Mouse (Mus musculus) left cerebral cortex, adult 11 months (tissue): ENCODE measurements around the gene P2ry13.

Source experiments
- DNase-seq: peaks from one replicate; pipeline ENCODE4 v3.0.0; 2022; ENCODE audit warnings: low spot score

P2ry13 gene

DNA sequence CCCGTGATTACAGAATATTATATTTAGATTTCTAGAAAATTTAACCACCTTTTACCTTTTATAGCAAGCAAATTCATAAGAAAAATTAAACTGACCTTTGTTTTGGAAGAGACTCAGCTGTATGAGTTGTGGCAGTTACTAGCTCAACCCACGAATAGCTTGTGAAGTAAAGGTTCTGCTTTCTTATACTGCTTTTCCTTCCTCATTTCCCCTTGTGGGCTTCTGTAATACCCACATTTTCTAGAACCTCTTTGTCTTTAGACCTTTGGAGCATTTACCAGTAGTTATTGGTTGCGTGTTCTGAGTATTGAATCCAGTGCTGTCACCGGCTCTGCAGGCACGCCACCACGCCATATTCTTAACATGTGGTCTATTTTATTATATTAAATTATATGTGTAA, at the start of gene P2ry13:
Gene P2ry13, minus strand, starts transcription at position 156 of the 400 bp plus-strand sequence.
- DNase-seq, result no peak

DNA sequence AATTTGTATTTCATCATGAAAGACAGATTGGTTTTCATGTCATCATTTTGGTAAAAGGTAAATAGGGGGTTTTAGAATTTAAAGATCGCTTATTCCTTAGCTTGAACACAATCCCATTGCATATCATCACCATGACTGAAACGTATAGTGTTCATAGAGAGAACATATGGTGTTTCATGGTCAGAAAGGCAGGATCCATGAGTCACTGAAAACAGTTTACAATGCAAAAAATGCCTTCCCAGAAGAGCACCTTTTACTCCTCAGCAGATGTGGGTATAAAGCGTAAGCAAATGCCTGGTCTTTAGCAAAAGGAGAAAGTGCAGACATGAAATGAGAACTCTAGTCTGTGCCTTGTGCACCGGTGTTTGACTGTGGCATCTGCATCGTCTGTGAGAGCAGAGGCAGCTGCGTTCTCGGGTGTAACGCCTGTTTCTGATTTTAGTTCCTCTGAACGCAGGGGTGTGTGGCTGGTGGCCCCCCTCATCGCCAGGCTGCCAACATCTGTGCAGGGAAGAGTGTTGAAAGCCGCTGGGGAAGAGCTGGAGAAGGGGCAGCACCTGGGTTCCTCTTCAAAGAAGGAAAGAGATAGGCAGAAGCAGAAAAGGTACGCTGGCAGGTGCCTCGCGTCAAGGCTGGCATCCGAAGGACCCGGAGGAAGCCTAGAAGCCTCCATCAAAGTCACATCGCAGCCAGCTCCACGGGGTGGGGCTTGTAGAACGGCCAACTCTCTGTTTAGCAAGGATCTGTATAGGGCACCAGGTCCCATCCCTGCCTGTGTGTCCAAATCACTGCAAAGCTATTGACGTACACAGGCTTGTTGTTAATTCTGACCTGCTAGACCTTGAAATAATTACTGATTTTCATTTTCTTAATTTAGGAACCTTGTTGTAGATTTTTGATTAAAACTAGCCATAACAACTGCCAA, 47.3 kb upstream of the P2ry13 start:
- no peak for DNase-seq

- DNase-seq, result no peak
These were observed 39.8 kb upstream of the P2ry13 start for GRCm38 (mm10) chr3:59250454-59250853.

GRCm38 (mm10) chr3:59248031-59248430, 37.3 kb upstream of the P2ry13 start:
- no peak for DNase-seq

DNA sequence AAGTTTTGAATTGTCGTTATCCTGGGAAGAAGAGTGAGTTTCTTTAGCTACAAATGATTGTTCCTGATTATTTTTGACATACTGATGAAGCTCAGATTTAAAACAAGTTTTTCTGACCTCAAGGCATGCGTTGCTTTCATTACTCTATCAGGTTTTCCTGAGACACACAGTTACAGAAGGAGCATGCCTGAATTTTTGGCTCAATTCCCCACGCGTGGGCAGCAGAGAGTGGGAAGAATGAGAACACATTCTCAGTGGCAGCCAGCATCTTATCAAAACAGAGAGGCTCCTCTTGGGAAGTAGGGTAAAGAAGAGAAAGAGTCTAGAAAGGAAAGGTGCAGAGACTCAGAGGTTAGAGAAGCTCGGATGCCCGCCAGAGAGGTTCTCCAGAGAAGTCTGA, 32.7 kb upstream of the P2ry13 start:
- peak; percentile 58 for DNase-seq

- DNase-seq, result no peak
These were observed 24.2 kb upstream of the P2ry13 start for GRCm38 (mm10) chr3:59234878-59235277.

DNA sequence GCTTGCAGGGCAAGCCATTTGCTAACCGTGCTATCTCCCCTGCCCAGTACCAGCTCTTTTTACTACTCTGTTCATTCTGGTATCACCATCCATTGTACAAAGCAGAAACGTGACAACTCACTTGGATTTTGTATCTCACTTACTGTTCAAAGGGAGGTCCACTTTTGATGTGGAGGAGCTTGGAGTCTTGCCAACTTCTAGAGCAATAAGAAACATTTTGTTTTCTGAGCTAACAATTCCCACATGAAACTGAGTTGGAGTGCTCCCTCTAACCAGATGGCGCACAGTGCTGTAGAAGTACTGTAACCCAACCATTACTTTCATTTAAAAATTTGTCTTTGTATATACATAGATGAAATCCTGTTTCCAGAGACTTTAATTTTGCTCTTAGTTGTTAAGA, 20.2 kb upstream of the P2ry13 start:
- no peak for DNase-seq

DNA sequence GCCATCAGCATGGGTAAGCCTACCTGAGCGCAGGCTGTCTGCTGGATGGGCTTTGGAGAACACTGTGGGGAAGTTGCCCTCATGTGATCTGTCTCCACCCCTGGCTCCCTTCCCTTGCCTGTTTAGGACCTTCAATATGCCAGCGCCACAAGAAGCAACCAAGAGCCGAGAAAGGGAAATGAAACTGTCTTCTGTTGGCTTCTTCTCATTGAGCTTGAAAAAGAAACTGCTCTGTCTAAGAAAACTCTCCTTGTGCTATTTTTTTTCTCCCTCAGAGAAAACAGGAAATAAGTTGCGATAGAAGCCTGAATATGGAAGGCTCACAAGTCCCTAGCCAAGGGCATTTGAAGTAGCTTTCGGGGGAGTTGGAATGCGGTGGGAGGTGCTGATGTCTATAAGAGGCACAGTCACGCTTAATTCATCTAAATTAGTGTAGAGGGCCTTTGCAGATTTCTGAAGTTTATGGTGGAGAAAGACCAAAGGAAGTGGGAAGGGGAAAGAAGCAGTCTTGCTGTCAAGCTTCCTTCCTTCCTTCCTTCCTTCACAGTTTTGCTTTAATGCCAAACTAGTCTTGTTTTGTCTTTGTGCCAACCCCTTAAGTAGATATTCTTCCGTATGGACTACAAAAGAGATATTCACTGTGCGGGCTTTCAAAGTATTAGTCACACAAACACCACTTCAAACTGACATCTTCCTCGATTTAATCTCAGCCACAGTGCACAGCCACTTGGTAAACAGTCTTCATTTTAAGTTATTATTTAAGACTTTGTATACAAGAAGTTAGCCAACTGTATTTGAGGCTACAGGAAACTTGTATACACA, 18.3 kb upstream of the P2ry13 start:
- no peak for DNase-seq

DNA sequence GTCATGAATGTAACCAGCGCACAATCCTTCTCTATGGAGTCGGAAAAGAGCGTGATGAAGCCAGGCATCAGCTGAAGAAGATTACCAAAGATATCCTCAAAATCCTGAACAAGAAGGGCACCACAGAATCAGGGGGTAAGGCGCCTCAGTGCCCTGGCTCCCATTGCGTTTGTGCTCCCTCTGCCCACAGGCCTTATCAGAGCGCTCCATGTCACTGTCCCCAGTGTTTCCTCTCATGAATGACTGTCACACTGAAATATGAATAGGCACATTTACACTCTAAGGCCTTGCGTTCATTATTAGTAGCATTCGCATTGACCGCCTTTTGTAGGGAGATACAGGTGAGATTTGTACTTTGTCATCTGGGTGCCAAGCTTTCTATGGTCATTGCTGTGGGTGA, 17.0 kb upstream of the P2ry13 start:
- DNase-seq, result no peak

DNA sequence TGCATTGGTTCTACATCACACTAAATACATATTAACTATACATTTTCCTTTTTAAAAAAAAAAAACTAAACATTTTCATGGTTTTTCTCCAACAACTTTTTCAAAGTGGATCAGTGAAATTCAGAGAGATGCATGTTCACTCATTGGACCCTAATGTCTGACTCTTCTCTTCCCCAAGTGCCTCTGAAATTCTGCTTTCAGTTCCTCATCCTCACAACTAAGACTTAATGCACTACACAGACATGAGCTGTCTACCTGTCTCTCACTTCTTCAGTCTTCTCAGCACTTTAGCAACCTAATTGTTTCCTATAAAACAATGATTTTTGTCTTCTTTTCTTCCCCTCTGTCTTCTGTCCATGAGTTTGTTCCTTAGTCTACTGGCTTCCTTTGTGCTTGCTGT, 14.7 kb upstream of the P2ry13 start:
- no peak for DNase-seq

- DNase-seq, result no peak
These were observed 11.6 kb upstream of the P2ry13 start for GRCm38 (mm10) chr3:59222303-59222702.

GRCm38 (mm10) chr3:59219326-59219725, 8.6 kb upstream of the P2ry13 start:
- no peak for DNase-seq

GRCm38 (mm10) chr3:59217211-59217610, 6.5 kb upstream of the P2ry13 start:
- no peak for DNase-seq

DNA sequence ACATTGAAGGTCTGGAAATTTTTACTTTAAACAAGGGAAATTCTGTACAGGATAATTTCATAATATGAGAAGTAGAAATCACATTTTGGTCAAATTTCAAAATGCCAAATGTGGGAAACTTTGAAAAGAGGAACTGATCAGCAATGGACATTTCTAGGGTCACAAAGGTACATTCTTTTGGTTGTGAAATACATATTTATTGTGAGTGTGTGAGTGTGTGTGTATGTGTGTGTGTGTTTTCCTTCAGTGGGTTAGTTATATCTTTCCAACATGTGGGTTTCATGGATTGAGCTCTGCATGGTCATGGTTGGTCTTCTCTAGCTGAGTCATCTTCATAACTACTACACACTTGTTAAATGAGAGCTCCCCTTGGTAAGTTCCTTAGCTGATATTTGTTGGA, 1.7 kb upstream of the P2ry13 start:
- no peak for DNase-seq

DNA sequence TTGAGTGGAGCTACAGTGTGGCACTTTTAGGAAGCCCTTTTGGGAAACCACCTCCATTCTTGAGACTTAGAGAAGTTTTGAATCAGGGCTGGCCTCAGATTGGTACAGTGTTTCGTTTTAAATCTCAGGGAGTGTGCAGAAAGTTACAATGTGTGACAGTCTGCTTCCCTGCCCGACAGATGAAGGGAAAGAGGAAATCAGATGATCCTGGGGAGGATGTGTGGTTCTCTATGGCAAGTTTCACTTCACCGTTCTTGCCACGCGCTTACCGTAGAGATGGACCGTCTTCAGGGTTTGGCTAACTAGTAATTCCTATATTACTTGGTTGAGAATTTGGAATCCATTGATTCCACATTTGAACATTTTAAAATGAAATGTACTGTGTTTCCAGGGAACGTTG, 1.1 kb upstream of the P2ry13 start:
- DNase-seq, result no peak

- no peak for DNase-seq
These were observed 593 bp downstream of the P2ry13 start for GRCm38 (mm10) chr3:59210089-59210488.

- peak; percentile 70 for DNase-seq
These were observed 1.8 kb downstream of the P2ry13 start for GRCm38 (mm10) chr3:59208650-59209548.

DNA sequence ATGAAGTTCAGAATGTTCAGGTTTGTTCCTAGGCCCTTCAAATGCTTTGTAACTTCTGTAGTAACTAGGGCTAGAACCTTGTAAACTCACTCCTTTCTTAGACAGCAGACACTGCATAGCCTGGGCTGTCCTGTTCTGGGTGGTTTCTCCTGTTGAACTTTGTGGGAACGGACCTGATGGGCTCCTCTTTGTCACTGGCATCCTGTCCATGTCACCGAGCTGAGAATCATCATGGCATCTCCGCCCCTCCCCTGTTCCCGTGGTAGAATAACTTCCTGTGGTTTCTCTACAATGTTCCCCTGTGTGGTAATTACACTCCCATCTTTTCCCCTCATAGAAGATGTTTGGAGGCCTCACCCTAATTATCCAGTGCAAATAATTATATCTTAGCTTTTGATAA, 4.7 kb downstream of the P2ry13 start:
- DNase-seq, result no peak

- no peak for DNase-seq
These were observed 5.8 kb downstream of the P2ry13 start for GRCm38 (mm10) chr3:59204719-59205503.

- DNase-seq, result no peak
These were observed 6.7 kb downstream of the P2ry13 start for GRCm38 (mm10) chr3:59203802-59204520.
